Mouse (Mus musculus) heart, postnatal 0 days (tissue): ENCODE measurements around the gene Slc16a10. TPM values are rescaled to one million over a fixed set of nuclear protein-coding genes. Genes with fewer than 3 reads are reported as not detected.

ENCODE experiments used
- ATAC-seq: fragments of 200-750 bp; cut with Nextera tagmentation; 2 replicates; pipeline ENCODE4 v1.8.0; 2017; ENCODE audit warnings: low read depth, moderate number of reproducible peaks, moderate library complexity; ENCODE audit not compliant: insufficient read depth
- DNase-seq: peaks from one replicate; pipeline ENCODE4 v3.0.0-alpha.2; 2016; ENCODE audit warnings: low spot score
- H3K27ac ChIP-seq: fragments of 300-500 bp; sonication (generic); 2 replicates; pipeline ENCODE4 v1.5.1; 2014; ENCODE audit warnings: low read depth, mild to moderate bottlenecking
- H3K27me3 ChIP-seq: fragments of 300-500 bp; sonication (generic); 2 replicates; pipeline ENCODE4 v1.6.1; 2014; ENCODE audit warnings: low read length, mixed read lengths; ENCODE audit not compliant: control insufficient read depth, insufficient read depth
- H3K36me3 ChIP-seq: fragments of 300-500 bp; sonication (generic); replicated peaks from 2 replicates; pipeline ENCODE4 v1.6.1; 2014; ENCODE audit warnings: low read length, mixed read lengths; ENCODE audit not compliant: control insufficient read depth, insufficient read depth
- H3K4me1 ChIP-seq: fragments of 300-500 bp; sonication (generic); 2 replicates; pipeline ENCODE4 v1.6.1; 2014; ENCODE audit warnings: antibody characterized with exemption; ENCODE audit not compliant: control insufficient read depth, insufficient read depth
- H3K4me2 ChIP-seq: fragments of 300-500 bp; sonication (generic); 2 replicates; pipeline ENCODE4 v1.6.1; 2014; ENCODE audit warnings: low read depth, mild to moderate bottlenecking, low read length, moderate library complexity
- H3K4me3 ChIP-seq: fragments of 300-500 bp; sonication (generic); 2 replicates; pipeline ENCODE4 v1.5.1; 2014; ENCODE audit warnings: low read depth, low read length
- H3K9ac ChIP-seq: fragments of 300-500 bp; sonication (generic); replicated peaks from 2 replicates; pipeline ENCODE4 v1.6.1; 2014; ENCODE audit warnings: low read depth, low read length, mixed read lengths
- H3K9me3 ChIP-seq: fragments of 300-500 bp; sonication (generic); replicated peaks from 2 replicates; pipeline ENCODE4 v1.6.1; 2016; ENCODE audit warnings: low read length; ENCODE audit not compliant: control insufficient read depth
- CTCF ChIP-seq: IDR thresholded peaks from 2 replicates; pipeline ENCODE4 v1.5.1; 2016; ENCODE audit warnings: antibody characterized with exemption, control low read depth, low read depth
- EP300 ChIP-seq: IDR thresholded peaks from 2 replicates; pipeline ENCODE4 v1.6.1; 2016; ENCODE audit warnings: antibody characterized with exemption, low read depth
- WGBS: fragments of 180-500 bp; shearing (Covaris S2); extraction: QIAGEN DNeasy Blood & Tissue Kit; methylation state at CpG from one replicate; pipeline ENCODE4 v1.1.7; 2014; 5-methylcytosine and 5-hydroxymethylcytosine counted together
- polyA plus RNA-seq: library from polyadenylated mRNA; unstranded; fragments of >200 nt; fragmentation: Nextera tagmentation; extraction: Ambion mirVana; gene quantifications from 2 replicates; pipeline ENCODE4 v1.2.1, GENCODE M21; 2015
- total RNA-seq: library from RNA; depleted of rRNA; stranded (reverse); fragments of >200 nt; gene quantifications from 2 replicates; pipeline ENCODE4 v1.2.3, GENCODE M21; 2014; ENCODE audit warnings: low replicate concordance; rRNA removed

Gene Slc16a10
- total RNA-seq (14.2 and 15.6 TPM in 2 replicates), polyA plus RNA-seq (11.6 and 12.4 TPM in 2 replicates)

- Histone ChIP-seq H3K4me3 (peak within 1 kb of the TSS; percentile 62), H3K4me2 (peak within 1 kb of the TSS; percentile 72), H3K36me3 (no peaks in the 10 kb centered on the region), H3K9ac (peak within 1 kb of the TSS; percentile 63), H3K9me3 (no peaks in the 10 kb centered on the region), H3K27ac (peak within 1 kb of the TSS; percentile 64), H3K27me3 (no peaks in the 10 kb centered on the region), H3K4me1 (peaks cover 5% of the 10 kb centered on the region; the same call in 1 of the 2 replicates)
- ATAC-seq (peak; percentile 99), DNase-seq (peak; percentile 88)
- under 1% methylated on average over 67 of the region's 76 CpGs for WGBS
- TF ChIP-seq EP300 = no peak
- TF ChIP-seq CTCF = peak; percentile 20
Measured at GRCm38 (mm10) chr10:40141864-40142523, at the start of gene Slc16a10. Gene Slc16a10 (minus strand): TSS chr10:40142258.

GRCm38 (mm10) chr10:40191338-40191979 lies 49.4 kb upstream of the Slc16a10 start:
- Histone ChIP-seq H3K9ac (no peak overlapping the region), H3K4me2 (peak overlapping the region; percentile 39; the same call in 1 of the 2 replicates), H3K27ac (no peak overlapping the region), H3K27me3 (no peaks in the 10 kb centered on the region), H3K9me3 (no peaks in the 10 kb centered on the region), H3K4me3 (peak overlapping the region; percentile 4; the same call in 1 of the 2 replicates), H3K4me1 (no peaks in the 10 kb centered on the region; the same call in 1 of the 2 replicates), H3K36me3 (no peaks in the 10 kb centered on the region)
- no peak for TF ChIP-seq EP300
- no peak for TF ChIP-seq CTCF
- WGBS = 47% methylated on average over 22 of the region's 22 CpGs
- no peak for DNase-seq
- ATAC-seq = no peak

DNA sequence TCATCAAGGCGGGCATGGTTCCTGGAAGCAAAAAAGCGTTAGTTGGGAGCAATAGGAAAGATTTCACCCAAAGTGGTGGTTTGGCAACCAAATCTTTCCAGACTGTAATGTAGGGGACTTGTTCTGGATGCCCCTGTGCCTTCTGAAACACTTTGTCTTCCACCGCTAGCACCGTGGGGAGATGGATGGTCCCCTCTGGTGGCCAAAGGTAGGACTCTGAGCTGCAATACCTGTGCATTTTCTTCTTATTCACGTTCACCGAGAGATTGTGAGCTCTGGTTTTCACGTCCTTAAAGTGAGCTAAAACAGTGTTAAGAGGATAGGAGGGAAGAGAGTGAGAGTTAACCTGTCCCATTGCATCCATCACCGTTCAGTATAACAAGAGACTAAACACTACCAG lies 48.8 kb upstream of the Slc16a10 start:
- DNase-seq (no peak), ATAC-seq (no peak)
- Histone ChIP-seq H3K27me3 (no peaks in the 10 kb centered on the region), H3K36me3 (no peaks in the 10 kb centered on the region), H3K4me1 (no peaks in the 10 kb centered on the region; the same call in 1 of the 2 replicates), H3K9ac (no peak overlapping the region), H3K27ac (no peak overlapping the region), H3K9me3 (no peaks in the 10 kb centered on the region), H3K4me3 (no peak overlapping the region), H3K4me2 (peak overlapping the region; percentile 39; the same call in 1 of the 2 replicates)
- TF ChIP-seq CTCF (peak; percentile 27; the same call in 1 of the 2 replicates), EP300 (no peak)
- WGBS = 66% methylated on average over 8 of the region's 8 CpGs

DNA sequence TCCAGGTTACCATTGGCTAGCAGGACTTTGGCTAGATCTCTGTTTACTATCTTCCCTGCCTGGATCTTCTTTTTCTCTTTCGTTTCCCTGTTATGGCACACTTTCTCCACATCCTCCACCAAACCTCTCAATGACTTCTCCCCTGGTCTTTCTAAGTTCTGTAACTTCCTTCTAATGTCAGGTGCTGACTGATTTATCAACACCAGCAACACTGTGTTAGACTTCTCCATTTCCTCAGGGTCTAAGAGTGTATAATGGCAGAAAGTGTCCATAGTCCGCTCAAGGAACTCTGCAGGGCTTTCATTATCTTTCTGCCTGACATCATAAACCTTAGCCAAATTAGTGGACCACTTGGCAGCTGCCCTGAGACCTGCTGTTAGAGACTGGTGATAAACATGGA lies 47.6 kb upstream of the Slc16a10 start:
- TF ChIP-seq EP300 (no peak), CTCF (no peak)
- Histone ChIP-seq H3K27ac (no peak overlapping the region), H3K9ac (no peak overlapping the region), H3K4me2 (no peak overlapping the region), H3K4me3 (no peak overlapping the region), H3K9me3 (no peaks in the 10 kb centered on the region), H3K27me3 (no peaks in the 10 kb centered on the region), H3K4me1 (no peaks in the 10 kb centered on the region; the same call in 1 of the 2 replicates), H3K36me3 (no peaks in the 10 kb centered on the region)
- ATAC-seq = no peak
- 86% methylated on average over 2 of the region's 2 CpGs for WGBS
- no peak for DNase-seq

DNA sequence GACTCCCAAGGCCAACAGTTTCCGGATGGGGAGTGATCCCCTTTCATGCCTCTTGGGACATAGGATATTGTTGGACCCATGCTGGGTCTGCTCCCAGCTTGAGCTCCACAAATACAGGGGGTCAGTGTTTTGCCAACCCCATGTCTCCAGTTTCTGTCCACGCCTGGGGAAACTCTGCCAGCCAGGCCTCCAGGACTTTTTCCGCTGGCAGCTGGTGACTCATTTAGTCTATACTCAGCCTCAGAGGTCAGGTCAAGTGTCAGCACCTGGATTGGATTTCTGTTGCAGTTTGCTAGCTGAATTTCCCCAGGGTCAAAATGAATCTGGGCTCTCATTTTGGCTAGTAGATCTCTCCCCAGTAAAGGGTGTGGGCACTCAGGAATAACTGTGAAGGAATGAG lies 46.8 kb upstream of the Slc16a10 start:
- H3K4me2 ChIP-seq = no peak overlapping the region

More for the DNA sequence above, 46.8 kb upstream of the Slc16a10 start:
- DNase-seq = no peak
- no peaks in the 10 kb centered on the region for H3K36me3 ChIP-seq
- no peak for ATAC-seq
- 78% methylated on average over 3 of the region's 3 CpGs for WGBS
- H3K27me3 ChIP-seq = no peaks in the 10 kb centered on the region
- H3K27ac ChIP-seq = no peak overlapping the region
- TF ChIP-seq CTCF = no peak
- no peak for TF ChIP-seq EP300
- no peak overlapping the region for H3K4me3 ChIP-seq
- no peak overlapping the region for H3K9ac ChIP-seq
- H3K4me1 ChIP-seq = no peaks in the 10 kb centered on the region; the same call in 1 of the 2 replicates
- no peaks in the 10 kb centered on the region for H3K9me3 ChIP-seq
